Mouse (Mus musculus) lung, postnatal 0 days (tissue): Measurements from ENCODE around the gene 1600015I10Rik. TPM values are rescaled to one million over a fixed set of nuclear protein-coding genes. Genes with fewer than 3 reads are reported as not detected.
A peak's percentile ranks its signal among the peaks of the same experiment; 100 is the strongest.

Experiments used
- ATAC-seq: fragments of 200-750 bp; cut with Nextera tagmentation; 2 replicates; pipeline ENCODE4 v1.8.0; 2017; ENCODE audit warnings: moderate library complexity
- DNase-seq: peaks from one replicate; pipeline ENCODE4 v3.0.0-alpha.2; 2016; ENCODE audit warnings: low spot score
- H3K27ac ChIP-seq: fragments of 300-500 bp; sonication (generic); 2 replicates; pipeline ENCODE4 v1.5.1; 2014; ENCODE audit warnings: antibody characterized with exemption, mild to moderate bottlenecking, low read length, mixed read lengths
- H3K27me3 ChIP-seq: fragments of 300-500 bp; sonication (generic); replicated peaks from 2 replicates; pipeline ENCODE4 v1.6.1; 2014; ENCODE audit warnings: low read length, mixed read lengths; ENCODE audit not compliant: insufficient read depth
- H3K36me3 ChIP-seq: fragments of 300-500 bp; sonication (generic); 2 replicates; pipeline ENCODE4 v1.6.1; 2014; ENCODE audit warnings: low read length, mixed read lengths; ENCODE audit not compliant: insufficient read depth
- H3K4me1 ChIP-seq: fragments of 300-500 bp; sonication (generic); 2 replicates; pipeline ENCODE4 v1.6.1; 2014; ENCODE audit warnings: antibody characterized with exemption, low read depth, low read length, mixed read lengths; ENCODE audit not compliant: insufficient read depth
- H3K4me2 ChIP-seq: fragments of 300-500 bp; sonication (generic); replicated peaks from 2 replicates; pipeline ENCODE4 v1.6.1; 2014; ENCODE audit warnings: low read depth, mild to moderate bottlenecking, low read length, moderate library complexity, mixed read lengths
- H3K4me3 ChIP-seq: fragments of 300-500 bp; sonication (generic); 2 replicates; pipeline ENCODE4 v1.5.1; 2014; ENCODE audit warnings: low read depth, low read length
- H3K9ac ChIP-seq: fragments of 300-500 bp; sonication (generic); replicated peaks from 2 replicates; pipeline ENCODE4 v1.6.1; 2014; ENCODE audit warnings: low read depth, mild to moderate bottlenecking
- H3K9me3 ChIP-seq: fragments of 300-500 bp; sonication (generic); 2 replicates; pipeline ENCODE4 v1.6.1; 2016; ENCODE audit warnings: low read length, mixed read lengths
- CTCF ChIP-seq: IDR thresholded peaks from 2 replicates; pipeline ENCODE4 v1.5.1; 2016; ENCODE audit warnings: antibody characterized with exemption, mild to moderate bottlenecking
- EP300 ChIP-seq: IDR thresholded peaks from 2 replicates; pipeline ENCODE4 v1.6.1; 2016; ENCODE audit warnings: antibody characterized with exemption, mild to moderate bottlenecking, control low read depth
- WGBS: fragments of 180-500 bp; shearing (Covaris S2); extraction: QIAGEN DNeasy Blood & Tissue Kit; methylation state at CpG from one replicate; pipeline ENCODE4 v1.1.7; 2014; 5-methylcytosine and 5-hydroxymethylcytosine counted together
- polyA plus RNA-seq: library from polyadenylated mRNA; unstranded; fragments of >200 nt; fragmentation: Nextera tagmentation; extraction: Ambion mirVana; gene quantifications from 2 replicates; pipeline ENCODE4 v1.2.1, GENCODE M21; 2015

Gene 1600015I10Rik
- polyA plus RNA-seq, 1 experiment from 2014 or later = not detected

GRCm38 (mm10) chr6:48902511-48903406, 26.9 kb upstream of the 1600015I10Rik start:
- 85% methylated on average over 17 of the region's 17 CpGs for WGBS
- TF ChIP-seq EP300 = no peak
- no peak for TF ChIP-seq CTCF
- Histone ChIP-seq H3K27ac (no peak overlapping the region), H3K36me3 (no peaks in the 10 kb centered on the region), H3K4me1 (no peaks in the 10 kb centered on the region), H3K9me3 (no peaks in the 10 kb centered on the region), H3K4me2 (no peak overlapping the region), H3K9ac (no peak overlapping the region), H3K27me3 (no peaks in the 10 kb centered on the region), H3K4me3 (no peak overlapping the region)
- no peak for ATAC-seq
- DNase-seq = no peak

- Histone ChIP-seq H3K27me3 (no peaks in the 10 kb centered on the region), H3K9me3 (no peaks in the 10 kb centered on the region), H3K27ac (no peak overlapping the region), H3K9ac (no peak overlapping the region), H3K4me1 (no peaks in the 10 kb centered on the region), H3K4me3 (no peak overlapping the region), H3K4me2 (no peak overlapping the region), H3K36me3 (no peaks in the 10 kb centered on the region)
- DNase-seq (no peak), ATAC-seq (no peak)
- WGBS = 59% methylated on average over 4 of the region's 4 CpGs
- TF ChIP-seq CTCF (no peak), EP300 (no peak)
Measured at GRCm38 (mm10) chr6:48903437-48903836, 26.3 kb upstream of the 1600015I10Rik start.

GRCm38 (mm10) chr6:48905606-48906005, 24.1 kb upstream of the 1600015I10Rik start:
- no peaks in the 10 kb centered on the region for H3K4me1 ChIP-seq
- H3K4me2 ChIP-seq = no peak overlapping the region
- no peaks in the 10 kb centered on the region for H3K36me3 ChIP-seq
- WGBS = 88% methylated on average over 13 of the region's 13 CpGs
- no peak for DNase-seq
- H3K9ac ChIP-seq = no peak overlapping the region
- H3K27ac ChIP-seq = no peak overlapping the region
- no peak for ATAC-seq
- H3K9me3 ChIP-seq = no peaks in the 10 kb centered on the region
- no peak overlapping the region for H3K4me3 ChIP-seq
- TF ChIP-seq CTCF = no peak
- TF ChIP-seq EP300 = no peak
- no peaks in the 10 kb centered on the region for H3K27me3 ChIP-seq

GRCm38 (mm10) chr6:48906371-48906770, 23.3 kb upstream of the 1600015I10Rik start:
- WGBS = 95% methylated on average over 14 of the region's 14 CpGs
- Histone ChIP-seq H3K36me3 (no peaks in the 10 kb centered on the region), H3K4me3 (no peak overlapping the region), H3K9ac (no peak overlapping the region), H3K4me1 (no peaks in the 10 kb centered on the region), H3K9me3 (no peaks in the 10 kb centered on the region), H3K27me3 (no peaks in the 10 kb centered on the region), H3K27ac (no peak overlapping the region), H3K4me2 (no peak overlapping the region)
- TF ChIP-seq CTCF (no peak), EP300 (no peak)
- ATAC-seq = no peak
- DNase-seq = no peak

- H3K36me3 ChIP-seq = no peaks in the 10 kb centered on the region
- no peaks in the 10 kb centered on the region for H3K27me3 ChIP-seq
- no peaks in the 10 kb centered on the region for H3K4me1 ChIP-seq
- H3K4me3 ChIP-seq = no peak overlapping the region
- 63% methylated on average over 1 of the region's 1 CpGs for WGBS
- DNase-seq (no peak), ATAC-seq (no peak)
- H3K4me2 ChIP-seq = no peak overlapping the region
- no peak overlapping the region for H3K27ac ChIP-seq
- H3K9me3 ChIP-seq = no peaks in the 10 kb centered on the region
- H3K9ac ChIP-seq = no peak overlapping the region
- TF ChIP-seq CTCF = no peak
- no peak for TF ChIP-seq EP300
Measured at GRCm38 (mm10) chr6:48909229-48909628, 20.5 kb upstream of the 1600015I10Rik start.

- H3K4me3 ChIP-seq = no peak overlapping the region
- H3K4me1 ChIP-seq = no peaks in the 10 kb centered on the region
- no peaks in the 10 kb centered on the region for H3K9me3 ChIP-seq
- no peaks in the 10 kb centered on the region for H3K36me3 ChIP-seq
- ATAC-seq = no peak
- WGBS = 24% methylated on average over 3 of the region's 3 CpGs
- peak; percentile 28 for DNase-seq
- no peaks in the 10 kb centered on the region for H3K27me3 ChIP-seq
- no peak overlapping the region for H3K27ac ChIP-seq
- H3K9ac ChIP-seq = no peak overlapping the region
- TF ChIP-seq EP300 = no peak
- TF ChIP-seq CTCF = peak; percentile 65
- H3K4me2 ChIP-seq = no peak overlapping the region
Measured at GRCm38 (mm10) chr6:48912033-48912432, 17.7 kb upstream of the 1600015I10Rik start.
